Mouse (Mus musculus) CH12.LX (cell line): ENCODE results near the gene Olfr520. TPM values are rescaled to one million over a fixed set of nuclear protein-coding genes. Genes with fewer than 3 reads are reported as not detected.

Experiments used
- DNase-seq: peaks from one replicate; pipeline ENCODE4 v3.0.0-alpha.2; 2013; ENCODE audit errors: extremely low read depth
- H3K27ac ChIP-seq: 2 replicates; pipeline ENCODE4 v1.5.1; 2012; ENCODE audit warnings: low read depth, mild to moderate bottlenecking, control low read depth, moderate library complexity; ENCODE audit not compliant: insufficient read depth
- H3K27me3 ChIP-seq: replicated peaks from 2 replicates; pipeline ENCODE3; 2012; ENCODE audit warnings: inconsistent platforms
- H3K36me3 ChIP-seq, 2 experiments: replicated peaks in 1 of 2; 2 replicates each; pipeline versions ENCODE3 to v1.6.1; 2012; ENCODE audit warnings: inconsistent platforms in 1 of 2, low read length in 1 of 2, mild to moderate bottlenecking in 1 of 2, mixed read lengths in 1 of 2, moderate library complexity in 1 of 2; ENCODE audit not compliant: control insufficient read depth in 1 of 2, insufficient read depth in 1 of 2
- H3K4me1 ChIP-seq, 2 experiments: 2 replicates each; pipeline ENCODE4 v1.6.1; 2012; ENCODE audit warnings: inconsistent platforms in 1 of 2, moderate library complexity in 1 of 2; ENCODE audit not compliant: insufficient read depth in 2 of 2, control insufficient read depth in 1 of 2
- H3K4me2 ChIP-seq: 2 replicates; pipeline ENCODE4 v1.6.1; 2012; ENCODE audit warnings: low read depth, mild to moderate bottlenecking, control low read depth; ENCODE audit not compliant: poor library complexity, insufficient read depth, severe bottlenecking
- H3K4me3 ChIP-seq, 3 experiments: fragments of 150-350 bp in 1 of 3; sonication (generic) in 1 of 3; replicated peaks in 1 of 3; 2 replicates each; pipeline versions ENCODE3 to v1.5.1; 2011 to 2012; ENCODE audit warnings: low read depth in 2 of 3, low read length in 2 of 3, mild to moderate bottlenecking in 2 of 3, moderate library complexity in 2 of 3, control low read depth in 1 of 3, improper control_type of control experiment in 1 of 3, inconsistent platforms in 1 of 3, mixed read lengths in 1 of 3; ENCODE audit not compliant: poor library complexity in 1 of 3
- H3K79me2 ChIP-seq: replicated peaks from 2 replicates; pipeline ENCODE4 v1.6.1; 2012; ENCODE audit warnings: mild to moderate bottlenecking, moderate library complexity; ENCODE audit not compliant: control insufficient read depth, poor library complexity, insufficient read depth, severe bottlenecking; ENCODE audit errors: extremely low read depth
- H3K9ac ChIP-seq: 2 replicates; pipeline ENCODE4 v1.6.1; 2012; ENCODE audit warnings: low read depth, mild to moderate bottlenecking, control low read depth, moderate library complexity; ENCODE audit not compliant: insufficient read depth
- H3K9me3 ChIP-seq: replicated peaks from 2 replicates; pipeline ENCODE3; 2012; ENCODE audit warnings: low read length, inconsistent platforms, mixed read lengths
- CHD1 ChIP-seq: IDR thresholded peaks from 2 replicates; pipeline ENCODE4 v1.6.1; 2012; ENCODE audit warnings: low read depth, low read length, improper control_type of control experiment, inconsistent platforms
- CTCF ChIP-seq, 2 experiments: IDR thresholded peaks in 1 of 2; conservative IDR thresholded peaks in 1 of 2; 2 replicates each; pipeline ENCODE4 v1.5.1; 2011 to 2012; ENCODE audit warnings: low read depth in 2 of 2, low read length in 2 of 2, improper control_type of control experiment in 1 of 2, inconsistent platforms in 1 of 2, mild to moderate bottlenecking in 1 of 2, moderate library complexity in 1 of 2
- ELF1 ChIP-seq: IDR thresholded peaks from 2 replicates; pipeline ENCODE4 v1.6.1; 2014; ENCODE audit warnings: low read depth, mild to moderate bottlenecking, inconsistent platforms, low read length, improper control_type of control experiment
- ETS1 ChIP-seq: conservative IDR thresholded peaks from 2 replicates; pipeline ENCODE4 v1.6.1; 2012; ENCODE audit warnings: low read depth, mild to moderate bottlenecking, inconsistent platforms, low read length, improper control_type of control experiment, moderate library complexity
- GABPA ChIP-seq: IDR thresholded peaks from 2 replicates; pipeline ENCODE4 v1.6.1; 2012; ENCODE audit warnings: low read depth, low read length, improper control_type of control experiment, inconsistent platforms; ENCODE audit not compliant: insufficient replicate concordance
- MAZ ChIP-seq: IDR thresholded peaks from 2 replicates; pipeline ENCODE4 v1.6.1; 2012; ENCODE audit warnings: low read depth, mild to moderate bottlenecking, inconsistent platforms, low read length, improper control_type of control experiment, moderate library complexity
- MYC ChIP-seq: IDR thresholded peaks from 2 replicates; pipeline ENCODE4 v1.6.1; 2011; ENCODE audit warnings: low read depth, mild to moderate bottlenecking, improper control_type of control experiment, low read length
- NELFE ChIP-seq: IDR thresholded peaks from 2 replicates; pipeline ENCODE4 v1.6.1; 2011; ENCODE audit warnings: low read depth, low read length, improper control_type of control experiment
- NRF1 ChIP-seq: IDR thresholded peaks from 2 replicates; pipeline ENCODE4 v1.6.1; 2014; ENCODE audit warnings: low read depth, mild to moderate bottlenecking, inconsistent platforms, low read length, improper control_type of control experiment, moderate library complexity
- POLR2AphosphoS2 ChIP-seq: IDR thresholded peaks from 2 replicates; pipeline ENCODE4 v1.6.1; 2011; ENCODE audit warnings: low read depth, low read length, improper control_type of control experiment
- RAD21 ChIP-seq: IDR thresholded peaks from 2 replicates; pipeline ENCODE4 v1.6.1; 2011; ENCODE audit warnings: low read depth, mild to moderate bottlenecking, low read length, improper control_type of control experiment, moderate library complexity
- SIN3A ChIP-seq: IDR thresholded peaks from 2 replicates; pipeline ENCODE4 v1.6.1; 2012; ENCODE audit warnings: low read length, improper control_type of control experiment, inconsistent platforms
- SMC3 ChIP-seq: IDR thresholded peaks from 2 replicates; pipeline ENCODE4 v1.6.1; 2011; ENCODE audit warnings: low read depth, low read length, improper control_type of control experiment
- TCF12 ChIP-seq: IDR thresholded peaks from 2 replicates; pipeline ENCODE4 v1.6.1; 2014; ENCODE audit warnings: low read depth, mild to moderate bottlenecking, inconsistent platforms, low read length, improper control_type of control experiment
- USF1 ChIP-seq: IDR thresholded peaks from 2 replicates; pipeline ENCODE4 v1.6.1; 2014; ENCODE audit warnings: low read depth, mild to moderate bottlenecking, inconsistent platforms, low read length, improper control_type of control experiment
- USF2 ChIP-seq: conservative IDR thresholded peaks from 2 replicates; pipeline ENCODE4 v1.6.1; 2011; ENCODE audit warnings: low read depth, low read length, improper control_type of control experiment
- ZC3H11A ChIP-seq: IDR thresholded peaks from 2 replicates; pipeline ENCODE4 v1.6.1; 2012; ENCODE audit warnings: low read depth, mild to moderate bottlenecking, inconsistent platforms, low read length, improper control_type of control experiment
- dilution Hi-C: fragments of 300-500 bp; cut with MboI; formaldehyde crosslinking; loops from 2 replicates; pipeline ENCODE4 v1.14.3; 2020; ENCODE audit warnings: low sequenced_read_pairs; ENCODE audit not compliant: extremely low pct_unique_long_range_greater_than_20kb, extremely low pct_ligation_motif_present
- in situ Hi-C: fragments of 300-500 bp; cut with MboI; formaldehyde crosslinking; loops from 3 replicates; pipeline ENCODE4 v1.14.3; 2019; ENCODE audit warnings: low sequenced_read_pairs, low pct_ligation_motif_present, low pct_unique_long_range_greater_than_20kb, mixed read lengths
- polyA plus RNA-seq: library from polyadenylated mRNA; unstranded; fragments of >175 nt; gene quantifications from 2 replicates; pipeline ENCODE4 v1.2.1, GENCODE M21; 2012; ENCODE audit warnings: low read depth; ENCODE audit not compliant: insufficient read length
- total RNA-seq, 2 experiments: library from RNA; depleted of rRNA; stranded (reverse); fragments of 300-350 nt in 1 of 2; fragments of >200 nt in 1 of 2; gene quantifications; 2 replicates each; pipeline ENCODE4 v1.2.3; 2012 to 2014

Olfr520 gene
- total and polyA plus RNA-seq, 3 experiments = not detected

DNA sequence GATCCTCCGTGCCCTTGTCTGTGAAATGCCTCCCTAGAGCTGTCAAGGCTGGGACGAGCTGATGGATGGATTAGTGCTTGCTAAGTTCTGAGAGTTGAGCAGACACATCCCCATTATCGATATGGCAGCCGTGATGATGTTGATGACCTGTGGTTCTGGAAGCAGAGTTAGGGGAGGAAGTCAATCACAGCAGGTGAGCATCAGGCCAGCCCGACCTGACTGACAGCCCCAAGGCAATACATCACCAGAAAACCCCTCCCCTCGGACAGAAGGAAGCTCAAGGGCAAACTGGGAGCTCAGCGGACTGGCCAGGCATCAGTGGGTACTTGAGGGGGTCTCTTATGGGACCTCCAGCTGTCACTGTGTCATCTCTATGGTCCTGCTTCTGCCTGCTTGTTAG is 20.1 kb upstream of the Olfr520 start:
- no peak for DNase-seq
- Histone ChIP-seq H3K27me3 (peaks cover 8% of the 10 kb centered on the region), H3K4me1 (peaks cover 10 to 32% of the 10 kb centered on the region in 2 experiments), H3K9me3 (no peaks in the 10 kb centered on the region), H3K79me2 (no peaks in the 10 kb centered on the region), H3K27ac (no peak overlapping the region), H3K4me2 (no peak overlapping the region), H3K36me3 (no peaks in the 10 kb centered on the region), H3K4me3 (no peak overlapping the region)
- in situ Hi-C loops = loop anchor here (5.0 to 10.0 kb wide), 3 partner anchors 48 to 85 kb away; partner anchors contain the start of gene Tpbgl
- dilution Hi-C loops = no loop called here
- no peak for TF ChIP-seq CHD1
- TF ChIP-seq RAD21 = no peak
- TF ChIP-seq SIN3A = no peak
- TF ChIP-seq USF1 = no peak
- no peak for TF ChIP-seq USF2
- no peak for TF ChIP-seq TCF12
- no peak for TF ChIP-seq POLR2AphosphoS2
- no peak for TF ChIP-seq ELF1
- no peak for TF ChIP-seq GABPA
- TF ChIP-seq MAZ = no peak
- TF ChIP-seq, all 38 proteins: peak for 0
- no peak overlapping the region for H3K9ac ChIP-seq

DNA sequence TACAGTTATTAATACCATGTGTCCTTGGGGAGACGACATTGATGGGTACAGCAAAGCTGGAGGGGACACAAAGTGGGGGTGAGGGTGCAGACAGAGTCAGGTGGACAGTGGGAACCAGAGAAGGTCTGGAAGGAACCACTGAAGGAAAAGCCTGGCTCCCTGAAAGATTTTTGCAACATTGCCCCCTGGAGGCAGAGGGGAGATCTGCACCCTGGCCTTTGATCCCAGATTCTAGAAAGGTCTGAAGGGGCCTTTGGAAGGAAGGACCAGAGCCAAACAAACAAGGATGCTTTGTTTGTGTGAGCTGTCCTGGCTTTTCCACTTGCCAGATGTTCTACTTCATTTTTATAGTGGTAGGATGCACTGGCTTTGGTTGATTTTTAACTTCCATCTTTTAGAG is 19.6 kb upstream of the Olfr520 start:
- H3K4me2 ChIP-seq = no peak overlapping the region
- no peak overlapping the region for H3K9ac ChIP-seq
- no peaks in the 10 kb centered on the region for H3K36me3 ChIP-seq
- TF ChIP-seq NRF1 (no peak), RAD21 (peak; percentile 66), MYC (no peak), ETS1 (no peak), CHD1 (no peak), ZC3H11A (peak; percentile 25), CTCF (conservative IDR thresholded peaks at IDR 0.05 in 1 of 2, IDR thresholded peaks at IDR 0.05 in 1 of 2; ENCODE audit: low read depth in 2 of 2, low read length in 2 of 2) (peak; percentile 85 to 96), POLR2AphosphoS2 (no peak), NELFE (no peak), SMC3 (peak; percentile 88)
- TF ChIP-seq, all 38 proteins: peak for 4
- dilution Hi-C loops = no loop called here
- H3K4me3 ChIP-seq = no peak overlapping the region
- DNase-seq = peak; percentile 31
- peaks cover 8% of the 10 kb centered on the region for H3K27me3 ChIP-seq
- H3K4me1 ChIP-seq = peaks cover 10 to 32% of the 10 kb centered on the region in 2 experiments
- in situ Hi-C loops = loop anchor here (5.0 kb wide), 2 partner anchors 48 to 72 kb away; no protein-coding TSS in a partner anchor
- H3K27ac ChIP-seq = no peak overlapping the region
- no peaks in the 10 kb centered on the region for H3K9me3 ChIP-seq
- H3K79me2 ChIP-seq = no peaks in the 10 kb centered on the region
